Mouse (Mus musculus) CD4-positive, CD25-positive, alpha-beta regulatory T cell, adult 4 months (primary cell): ENCODE measurements around the gene Fam168b. TPM values are rescaled to one million over a fixed set of nuclear protein-coding genes. Genes with fewer than 3 reads are reported as not detected.

ENCODE experiments used
- ATAC-seq: one replicate; pipeline ENCODE4 v1.8.0; 2017
- polyA plus RNA-seq, 2 experiments: library from polyadenylated mRNA; unstranded; fragments of 100-300 nt; shearing (Covaris generic); gene quantifications; one replicate each; pipeline ENCODE4 v1.2.1; 2017

Gene Fam168b
- 10 to 100 TPM; 22.8 to 23.8 TPM for polyA plus RNA-seq

DNA sequence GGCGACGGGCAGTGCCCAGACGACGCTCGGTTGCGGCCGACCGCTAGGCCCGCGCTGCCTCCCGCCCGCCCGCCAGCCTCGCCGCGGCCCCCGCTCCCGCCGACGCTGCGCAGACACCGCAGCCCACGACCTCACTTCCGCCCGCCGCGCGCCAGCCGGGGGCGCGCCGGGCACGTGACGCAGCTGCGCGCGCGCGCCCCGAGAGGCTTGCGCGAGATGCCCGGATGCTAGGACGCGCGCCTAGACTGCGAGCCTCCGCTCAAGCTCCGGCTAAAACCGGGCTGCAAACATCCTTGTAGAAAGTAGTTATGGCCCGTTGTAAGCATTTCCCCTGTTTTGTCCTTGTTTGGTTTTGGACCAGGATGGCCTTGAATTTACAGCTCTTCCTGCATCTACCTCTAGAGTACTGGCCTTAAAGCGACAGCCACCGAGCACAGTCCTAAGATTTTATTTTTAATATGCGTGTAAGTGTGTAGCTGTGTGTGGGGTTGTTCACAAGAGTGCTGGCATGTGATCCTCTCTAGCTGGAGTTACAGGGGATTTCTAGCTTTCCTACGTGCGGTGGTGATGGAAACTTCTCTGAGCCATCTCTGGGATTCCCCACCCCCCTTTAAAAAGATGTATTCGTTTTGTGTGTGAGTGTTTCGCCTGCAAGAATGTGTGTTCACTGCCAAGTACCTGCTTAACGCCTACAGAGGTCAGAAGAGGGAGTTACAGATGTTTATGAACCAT, at the start of gene Fam168b:
Gene Fam168b, minus strand, starts transcription at position 179 of the 732 bp plus-strand sequence.
- ATAC-seq: peak; percentile 80

DNA sequence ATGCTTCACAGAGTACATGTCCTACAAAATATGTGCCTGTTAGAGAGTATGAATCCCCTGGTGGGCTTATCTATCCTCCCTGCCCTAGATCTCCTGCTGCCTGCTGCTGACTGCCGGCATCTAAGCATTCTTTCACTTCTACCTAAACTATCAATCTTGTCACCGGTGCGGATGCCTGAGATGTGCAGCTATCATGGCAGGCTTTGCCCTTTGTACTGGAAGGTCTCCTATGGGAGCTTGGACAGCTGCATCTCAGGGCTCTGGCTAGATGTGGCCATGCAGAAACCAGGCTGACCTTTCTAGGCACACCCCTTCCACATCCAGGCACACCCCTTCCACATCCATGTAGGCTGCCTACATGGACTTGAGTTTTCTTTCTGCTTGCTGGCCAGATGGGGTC, 49.6 kb upstream of the Fam168b start:
- ATAC-seq: no peak

DNA sequence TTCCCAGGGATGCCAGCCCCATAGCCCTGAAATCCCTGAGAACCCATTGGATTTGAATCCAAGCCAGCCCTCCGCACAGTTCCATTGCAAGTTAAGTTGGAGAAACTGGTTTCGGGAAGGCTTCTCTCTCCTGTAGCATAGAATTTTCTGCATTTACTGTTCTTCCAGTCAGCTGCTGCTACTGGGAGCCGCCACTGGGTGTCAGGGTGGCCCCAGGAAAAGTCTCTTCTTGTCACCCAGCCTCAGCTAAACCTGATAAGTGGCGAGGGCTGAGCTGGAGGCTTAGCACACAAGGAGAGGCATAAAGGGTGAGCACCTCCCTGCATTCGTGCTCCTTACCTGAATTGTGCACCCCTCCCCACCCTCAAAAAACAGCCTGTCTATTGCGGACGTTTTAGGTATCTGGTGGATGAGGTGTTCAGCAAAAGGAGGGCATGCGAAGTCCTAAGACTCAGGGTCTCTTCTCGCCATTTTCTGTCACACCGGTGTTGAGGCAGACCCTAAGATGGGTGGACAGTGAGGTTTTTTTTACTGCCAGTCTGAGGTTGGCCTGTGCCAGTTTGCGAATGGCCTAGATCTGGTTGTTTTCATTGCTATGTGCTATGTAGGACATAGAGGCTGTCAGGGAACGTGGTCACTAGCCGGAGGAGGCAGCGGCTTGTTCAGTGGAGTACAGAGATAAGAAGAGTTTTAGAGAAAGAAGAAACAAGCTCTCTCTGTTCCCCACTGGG, 48.9 kb upstream of the Fam168b start:
- ATAC-seq: no peak

- no peak for ATAC-seq
These were observed 40.9 kb upstream of the Fam168b start for GRCm38 (mm10) chr1:34883776-34884175.

- no peak for ATAC-seq
These were observed 36.7 kb upstream of the Fam168b start for GRCm38 (mm10) chr1:34879611-34880010.

DNA sequence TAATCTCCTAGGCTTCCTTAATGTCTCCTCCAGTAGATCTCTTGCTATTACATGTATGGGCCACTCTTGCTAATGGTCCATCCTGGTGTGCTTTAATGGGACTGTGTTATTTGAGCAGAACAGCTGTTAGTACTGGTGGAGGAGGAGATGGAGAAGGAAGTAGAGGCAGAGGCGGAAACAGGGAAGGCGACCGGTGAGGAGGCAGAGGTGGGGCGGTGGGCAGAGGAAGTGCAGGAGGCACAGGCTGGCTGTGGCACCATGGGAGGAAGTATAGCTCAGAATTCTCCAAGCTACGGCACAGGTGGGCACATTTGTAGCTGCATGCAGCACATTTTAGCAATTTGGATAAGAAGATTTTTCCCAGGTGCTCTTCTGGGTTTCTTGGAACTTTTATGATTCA, 30.7 kb upstream of the Fam168b start:
- ATAC-seq: no peak

- ATAC-seq: no peak
These were observed 28.3 kb upstream of the Fam168b start for GRCm38 (mm10) chr1:34871170-34871569.

DNA sequence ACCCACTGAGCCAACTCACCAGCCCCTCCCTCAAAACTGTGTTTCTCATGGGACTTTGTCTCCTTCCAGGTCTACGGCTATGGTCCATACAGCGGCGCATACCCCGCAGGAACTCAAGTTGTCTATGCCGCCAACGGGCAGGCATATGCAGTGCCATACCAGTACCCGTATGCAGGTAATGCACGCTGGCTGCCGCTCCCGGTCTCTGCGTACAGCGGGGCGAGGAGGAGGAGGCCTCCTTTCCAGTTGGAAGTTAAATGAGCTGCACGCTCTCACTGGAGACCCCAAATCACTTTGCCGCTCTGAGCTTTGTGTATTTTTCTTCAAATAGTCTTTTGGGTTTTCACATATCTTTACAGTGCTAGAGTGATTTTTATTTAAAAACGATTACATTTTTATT, 26.4 kb upstream of the Fam168b start:
- no peak for ATAC-seq

- ATAC-seq: no peak
These were observed 25.5 kb upstream of the Fam168b start for GRCm38 (mm10) chr1:34868391-34868790.

DNA sequence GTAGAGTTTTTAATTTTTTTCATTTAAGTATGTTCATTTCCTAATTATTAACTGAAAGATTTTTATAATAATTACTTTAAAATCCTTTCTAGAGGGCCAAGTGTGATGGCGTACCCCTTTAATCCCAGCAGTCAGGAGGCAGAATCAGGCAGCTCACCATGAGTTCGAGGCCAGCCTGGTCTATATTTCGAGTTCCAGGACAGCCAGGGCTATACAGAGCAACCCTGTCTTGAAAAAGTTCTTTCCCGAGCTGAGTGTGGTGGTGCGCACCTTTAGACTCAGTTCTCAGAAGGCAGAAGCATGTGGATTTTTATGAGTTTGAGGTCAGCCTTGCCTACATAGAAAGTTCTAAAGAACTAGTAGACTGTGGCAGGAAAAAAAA, 24.7 kb upstream of the Fam168b start:
- no peak for ATAC-seq

DNA sequence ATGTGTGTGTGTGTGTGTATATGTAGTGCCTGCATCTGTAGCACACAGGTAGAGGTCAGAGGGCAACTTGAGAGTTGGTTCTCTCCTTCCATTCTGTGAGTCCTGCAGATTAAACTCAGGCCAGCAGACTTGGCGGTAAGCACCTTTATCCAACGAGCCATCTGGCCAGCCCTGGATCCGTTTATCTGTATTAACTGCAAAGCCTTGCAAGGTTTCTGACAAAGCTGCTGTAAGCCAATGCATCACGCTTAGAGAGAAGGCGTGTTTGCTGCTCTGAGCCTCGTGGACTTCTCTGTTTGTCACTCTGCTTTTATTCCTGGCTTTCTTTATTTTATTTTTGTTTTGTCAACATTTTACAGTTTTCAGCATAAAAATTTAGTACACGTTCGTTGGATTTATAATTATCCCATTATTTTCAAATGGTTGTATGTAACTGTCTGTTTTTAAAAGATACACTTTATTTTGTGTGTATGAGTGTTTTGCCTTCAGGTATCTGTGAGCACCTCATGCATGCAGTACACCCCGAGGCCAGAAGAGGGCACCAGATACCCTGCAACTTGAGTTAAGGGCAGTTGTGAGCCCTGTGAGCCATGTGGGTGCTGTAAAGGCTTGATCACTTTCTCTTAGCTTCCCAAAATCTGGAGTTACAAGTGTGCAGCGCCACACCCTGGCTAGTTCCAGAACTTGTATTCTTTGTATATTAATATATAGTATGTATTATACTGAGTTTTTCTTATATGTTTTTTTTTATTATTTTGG, 24.1 kb upstream of the Fam168b start:
- ATAC-seq: peak; percentile 94

GRCm38 (mm10) chr1:34865866-34866265, 23.0 kb upstream of the Fam168b start:
- ATAC-seq: no peak

- no peak for ATAC-seq
These were observed 21.4 kb upstream of the Fam168b start for GRCm38 (mm10) chr1:34864243-34864642.

DNA sequence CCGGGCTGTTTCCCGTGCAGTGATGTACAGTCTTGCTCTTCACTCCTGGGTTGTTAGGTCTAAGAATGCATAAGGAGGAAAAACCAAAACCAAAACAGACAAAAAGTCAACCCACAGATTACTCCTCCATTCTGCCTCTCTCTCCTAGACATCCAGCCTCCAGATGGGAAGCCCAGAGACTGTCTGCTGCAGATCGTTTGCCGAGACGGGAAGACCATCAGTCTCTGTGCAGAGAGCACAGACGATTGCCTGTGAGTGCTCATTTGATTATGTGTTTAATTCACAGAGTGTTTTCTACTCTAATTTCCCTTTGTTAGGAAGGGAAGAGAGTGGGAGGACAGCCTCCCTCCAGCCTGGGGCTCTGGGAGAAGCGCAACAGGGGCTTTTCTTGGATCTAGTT, 20.5 kb upstream of the Fam168b start:
- no peak for ATAC-seq

GRCm38 (mm10) chr1:34862877-34863276, 20.0 kb upstream of the Fam168b start:
- ATAC-seq: no peak

DNA sequence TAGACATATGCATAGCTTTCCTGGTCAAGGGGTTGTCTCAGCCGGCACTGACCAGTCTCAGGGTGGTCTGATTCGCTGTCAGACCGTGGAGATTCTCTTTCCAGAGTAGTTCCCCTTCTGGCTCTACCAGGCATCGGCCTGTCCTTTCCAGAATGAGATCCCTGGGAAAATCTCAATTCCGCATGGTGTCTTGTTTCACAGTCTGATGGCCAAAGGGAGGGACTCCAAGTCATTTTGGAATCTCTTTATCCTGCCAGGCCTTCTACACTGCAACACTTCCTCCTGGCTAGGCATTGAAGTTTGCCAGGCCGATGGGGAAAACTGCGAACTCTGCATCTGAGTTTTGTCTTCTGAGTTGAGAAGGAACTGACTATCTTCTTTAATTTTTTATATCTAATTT, 17.3 kb upstream of the Fam168b start:
- ATAC-seq: no peak

DNA sequence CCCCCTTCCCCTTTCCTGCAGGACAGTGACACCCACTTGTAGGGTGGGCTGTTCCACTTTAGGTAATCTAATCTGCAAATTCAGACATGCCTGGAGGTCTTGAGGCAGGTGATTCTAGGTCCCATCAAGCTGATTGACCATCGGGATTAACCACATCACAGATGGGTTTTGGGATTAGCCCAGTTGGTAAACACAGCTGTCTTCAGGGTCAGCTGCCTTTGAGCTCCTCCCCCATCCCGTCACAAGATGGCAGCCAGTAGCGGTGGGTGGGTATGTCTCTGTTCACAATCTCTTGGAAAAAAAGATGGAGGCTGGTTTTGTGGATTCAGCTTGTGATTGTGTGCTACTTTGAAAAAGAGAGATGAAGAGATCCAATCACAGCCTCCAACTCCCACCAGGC, 16.9 kb upstream of the Fam168b start:
- no peak for ATAC-seq

DNA sequence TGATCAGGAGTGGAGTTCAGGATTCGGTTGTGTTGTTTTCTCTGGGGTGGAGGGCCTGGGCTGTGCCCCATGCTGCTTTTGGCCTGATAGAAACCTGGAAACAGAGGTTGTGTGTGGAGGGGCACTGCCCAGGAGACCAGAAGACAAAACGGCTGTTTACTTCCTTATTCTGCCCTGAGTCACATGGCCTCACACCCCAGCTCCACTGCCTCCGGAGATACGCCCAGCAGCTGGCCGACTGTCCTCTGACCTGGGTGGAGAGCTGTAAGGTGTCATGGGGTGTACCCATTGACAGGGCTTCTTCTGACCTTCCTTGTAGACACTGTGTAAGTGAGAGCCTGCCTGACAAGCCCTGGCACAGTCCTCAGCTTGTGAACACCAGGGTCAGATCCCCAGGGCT, 15.8 kb upstream of the Fam168b start:
- ATAC-seq: no peak

DNA sequence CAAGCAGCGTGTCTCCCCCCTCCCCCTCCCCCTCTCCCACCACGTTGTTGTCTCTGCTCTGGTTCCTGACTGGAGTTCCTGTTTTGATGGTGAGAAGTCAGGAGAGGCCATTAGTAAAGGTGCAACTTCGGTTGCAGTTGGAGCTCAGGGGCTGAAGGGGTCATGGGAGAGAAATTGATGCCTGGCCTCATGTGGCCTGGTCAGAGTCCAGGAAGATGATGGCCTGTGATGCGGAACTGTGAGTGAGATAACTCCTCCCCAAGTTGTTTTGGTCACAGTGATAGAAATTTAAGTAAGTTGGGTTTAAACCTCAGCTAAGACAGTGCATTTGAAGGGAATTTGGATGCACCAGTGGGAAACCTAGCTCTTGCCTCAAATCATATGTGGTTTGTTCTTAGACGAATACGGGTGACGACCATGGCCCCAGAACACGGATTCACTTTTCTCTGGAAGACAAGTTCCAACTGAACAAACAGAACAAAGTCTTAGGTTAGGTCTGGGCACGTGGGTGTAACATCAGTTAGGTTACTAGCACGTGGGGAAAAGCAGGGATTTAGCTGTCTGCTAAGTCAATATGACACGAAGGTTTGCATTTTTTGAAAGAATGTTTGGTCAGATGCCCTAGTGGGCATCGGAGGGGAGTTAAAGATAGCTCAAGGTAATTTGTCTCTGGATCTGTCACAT, 12.3 kb upstream of the Fam168b start:
- ATAC-seq: no peak

GRCm38 (mm10) chr1:34853786-34854185, 10.9 kb upstream of the Fam168b start:
- ATAC-seq: no peak

GRCm38 (mm10) chr1:34852116-34852878, 9.4 kb upstream of the Fam168b start:
- ATAC-seq: peak; percentile 66

DNA sequence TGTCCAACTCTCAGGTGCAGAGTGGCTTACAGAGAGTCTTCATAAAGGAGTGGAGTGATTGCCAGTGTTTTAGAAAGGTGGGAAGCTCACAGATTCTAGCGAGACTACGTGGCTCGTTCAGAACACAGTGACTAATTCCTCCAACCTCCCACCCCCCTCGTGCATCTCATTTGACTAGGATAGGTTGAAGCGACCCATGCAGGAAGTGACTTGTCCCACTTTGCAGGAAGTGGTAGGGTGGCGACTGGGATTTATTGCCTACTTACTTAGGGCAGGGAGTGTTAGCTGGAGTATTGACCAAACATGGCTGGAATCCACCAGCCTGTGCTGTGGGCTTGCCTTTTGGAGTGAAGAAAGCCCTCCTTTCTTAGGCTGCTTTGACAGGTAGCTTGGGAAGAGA, 8.7 kb upstream of the Fam168b start:
- peak; percentile 63 for ATAC-seq
